Mouse (Mus musculus) gastrocnemius, postnatal 25 days (tissue): ENCODE results near the gene Wbp2. TPM values are rescaled to one million over a fixed set of nuclear protein-coding genes. Genes with fewer than 3 reads are reported as not detected.

Experiments
- DNase-seq: peaks from one replicate; pipeline ENCODE4 v3.0.0; 2022
- total RNA-seq, 2 experiments: library from RNA; stranded (reverse); gene quantifications; 1 replicate in 1 of 2; 2 replicates in 1 of 2; pipeline ENCODE4 v1.2.3; 2021

Gene Wbp2
- total RNA-seq, 2 experiments from 2014 or later: 58.1 to 64.4 TPM

DNA sequence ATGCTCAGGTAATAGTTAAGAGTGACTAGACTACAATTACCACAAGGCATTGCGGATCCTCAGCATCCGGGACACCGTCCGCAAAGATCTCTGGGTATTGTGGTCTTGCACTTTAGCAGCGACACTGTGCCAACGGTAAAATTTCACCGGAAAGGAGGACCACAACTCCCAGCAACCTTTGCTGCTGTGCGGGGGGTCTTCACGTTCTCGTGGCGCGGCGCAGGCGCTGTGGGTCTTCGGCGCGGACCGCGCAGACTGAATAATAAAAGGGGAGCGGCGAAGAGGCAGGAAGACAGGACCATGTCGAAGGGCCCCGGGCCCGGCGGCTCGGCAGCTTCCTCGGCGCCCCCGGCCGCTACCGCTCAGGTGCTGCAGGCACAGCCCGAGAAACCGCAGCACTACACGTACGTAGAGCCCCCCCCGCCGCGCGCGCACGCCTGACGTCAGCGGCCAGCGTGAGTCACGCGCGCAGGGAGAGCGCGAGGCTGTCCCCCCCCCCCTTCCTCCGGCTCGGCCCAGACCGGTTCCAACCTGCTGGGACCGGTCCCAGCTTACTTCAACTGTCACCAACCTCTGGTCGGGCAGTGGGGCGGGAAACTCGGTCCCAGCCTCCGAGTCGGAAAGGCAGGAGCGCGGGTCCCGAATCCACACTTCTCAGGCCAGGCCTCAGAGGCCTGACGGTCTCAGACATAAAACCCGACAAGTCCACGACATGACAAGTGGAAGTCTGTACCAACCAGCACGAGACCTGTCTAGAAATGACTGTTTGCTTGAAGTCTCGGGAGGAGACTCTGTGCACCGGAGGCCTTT, 56.5 kb downstream of the Wbp2 start, which contains the start of gene Unk:
Unk (plus strand) TSS at position 235 of the 810 bp plus-strand sequence.
- peak; percentile 96 for DNase-seq

DNA sequence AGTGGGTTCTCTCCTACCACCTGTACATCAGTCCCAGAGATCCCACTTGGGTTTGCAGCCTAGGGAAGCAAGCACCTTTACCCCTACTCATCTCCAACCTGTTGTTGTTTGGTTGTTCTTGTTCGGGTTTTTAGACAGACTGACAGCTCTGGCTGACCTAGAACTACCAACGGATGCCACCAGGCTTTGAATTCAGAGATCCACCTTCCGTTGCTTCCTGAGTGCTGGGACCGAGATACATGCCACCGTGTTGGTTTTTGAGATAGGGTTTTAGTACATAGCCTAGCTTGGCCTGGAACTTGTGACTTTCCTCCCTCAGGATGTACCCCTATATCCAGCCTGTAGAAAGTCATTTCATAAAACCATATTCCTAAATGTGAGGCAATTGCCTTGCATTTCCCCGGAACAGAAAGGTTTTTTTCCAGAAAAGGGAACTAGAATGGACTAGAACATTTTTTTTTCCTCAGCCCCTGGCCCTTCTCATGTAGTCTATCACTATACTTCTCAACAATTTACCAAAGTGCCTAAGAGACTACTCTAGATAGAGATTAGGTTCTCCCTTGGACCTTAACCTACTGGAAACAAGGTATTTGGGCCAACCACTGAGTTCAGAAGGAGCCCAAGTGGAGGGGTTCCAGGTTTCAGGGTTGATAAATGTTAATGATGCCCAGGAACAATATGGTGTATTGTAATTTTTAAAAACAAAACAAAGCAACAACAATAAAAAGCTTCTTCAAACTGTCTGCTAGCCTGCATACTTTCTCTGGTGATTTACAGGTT, 57.5 kb downstream of the Wbp2 start:
- no peak for DNase-seq

Other genes with a start within 250 kb of the Wbp2 start
- not detected for gene Myo15b, start 228.6 kb downstream of the Wbp2 start, total RNA-seq
- 1 to 10 TPM in 1 of 2 experiments, under 1 TPM in 1; 0.51 to 1.9 TPM for gene Smim5, start 187.0 kb downstream of the Wbp2 start, total RNA-seq
- not detected for gene Smim6, start 175.0 kb downstream of the Wbp2 start, total RNA-seq
- 10 to 100 TPM in 1 of 2 experiments, 1 to 10 TPM in 1; 9.4 to 14.5 TPM for gene Sap30bp, start 153.7 kb downstream of the Wbp2 start, total RNA-seq
- 1 to 10 TPM; 4.9 to 6.8 TPM for gene Recql5, start 153.5 kb downstream of the Wbp2 start, total RNA-seq
- gene Itgb4, start 112.3 kb downstream of the Wbp2 start, total RNA-seq: 1 to 10 TPM; 4.2 to 4.5 TPM
- gene Galk1, start 74.3 kb downstream of the Wbp2 start, total RNA-seq: 1 to 10 TPM; 3.6 to 4.3 TPM
- gene H3f3b, start 59.0 kb downstream of the Wbp2 start, total RNA-seq: 10 to 100 TPM; 65.8 to 68.4 TPM
- 1 to 10 TPM; 6.1 to 6.6 TPM for gene Unk, start 56.7 kb downstream of the Wbp2 start, total RNA-seq
- under 1 TPM; 0.16 to 0.38 TPM for gene Unc13d, start 9.0 kb downstream of the Wbp2 start, total RNA-seq
- gene Trim47, start 40.2 kb upstream of the Wbp2 start, total RNA-seq: 10 to 100 TPM in 1 of 2 experiments, 1 to 10 TPM in 1; 7.9 to 14.5 TPM
- gene Trim65, start 44.1 kb upstream of the Wbp2 start, total RNA-seq: 1 to 10 TPM; 5.1 to 5.4 TPM
- 10 to 100 TPM; 48.7 to 50.8 TPM for gene Mrpl38, start 51.9 kb upstream of the Wbp2 start, total RNA-seq
- gene Fbf1, start 81.2 kb upstream of the Wbp2 start, total RNA-seq: 10 to 100 TPM in 1 of 2 experiments, 1 to 10 TPM in 1; 8.8 to 11.4 TPM
- 10 to 100 TPM; 19.9 to 22.5 TPM for gene Ten1, start 111.9 kb upstream of the Wbp2 start, total RNA-seq
- 10 to 100 TPM; 56.1 to 73.6 TPM for gene Acox1, start 112.0 kb upstream of the Wbp2 start, total RNA-seq
- gene Evpl, start 151.1 kb upstream of the Wbp2 start, total RNA-seq: under 1 TPM; 0.05 to 0.13 TPM
- gene Srp68, start 187.2 kb upstream of the Wbp2 start, total RNA-seq: 10 to 100 TPM; 65.8 to 75.9 TPM
- under 1 TPM in 1 of 2 experiments, not detected in 1; 0.31 TPM for gene Galr2, start 193.9 kb upstream of the Wbp2 start, total RNA-seq
- 10 to 100 TPM; 66.5 to 69.1 TPM for gene Exoc7, start 220.2 kb upstream of the Wbp2 start, total RNA-seq
- under 1 TPM in 1 of 2 experiments, not detected in 1; 0.27 TPM for gene Foxj1, start 248.4 kb upstream of the Wbp2 start, total RNA-seq